Mouse (Mus musculus) testis, adult 2 months (tissue): ENCODE results near the gene Amigo1.

Experiments used
- CTCF ChIP-seq: fragments of 200-500 bp; IDR thresholded peaks from 2 replicates; pipeline ENCODE4 v1.5.1; 2012; ENCODE audit warnings: low read depth, mild to moderate bottlenecking, inconsistent platforms, low read length, moderate library complexity; ENCODE audit not compliant: control insufficient read depth, insufficient read depth, insufficient replicate concordance
- POLR2A ChIP-seq: fragments of 200-500 bp; IDR thresholded peaks from 2 replicates; pipeline ENCODE4 v1.6.1; 2012; ENCODE audit warnings: low read depth, mild to moderate bottlenecking, inconsistent platforms, low read length, moderate library complexity; ENCODE audit not compliant: control insufficient read depth

- TF ChIP-seq CTCF (no peak), POLR2A (no peak)
Observed at GRCm38 (mm10) chr3:108195941-108196590, 9.9 kb downstream of the Amigo1 start.
